Mouse (Mus musculus) layer of hippocampus, adult 2 months (tissue): ENCODE results near the gene Ptges3. TPM values are rescaled to one million over a fixed set of nuclear protein-coding genes. Genes with fewer than 3 reads are reported as not detected.
A peak's percentile ranks its signal among the peaks of the same experiment; 100 is the strongest.
"Not testable (repeated sequence)": the region's sequence is repeated elsewhere in the genome, so short reads cannot be mapped to it uniquely, and the experiment has no call there.

Experiments
- DNase-seq, 2 experiments: peaks; one replicate each; pipeline ENCODE4 v3.0.0; 2022; ENCODE audit warnings: low spot score in 2 of 2
- H3K27ac ChIP-seq: fragments of 200-600 bp; 2 replicates; pipeline ENCODE4 v1.8.1; 2022
- H3K4me3 ChIP-seq: fragments of 200-600 bp; 2 replicates; pipeline ENCODE4 v1.8.1; 2022; ENCODE audit warnings: mild to moderate bottlenecking
- CTCF ChIP-seq: fragments of 200-600 bp; conservative IDR thresholded peaks from 2 replicates; pipeline ENCODE4 v1.8.1; 2022; ENCODE audit warnings: antibody characterized with exemption, mild to moderate bottlenecking, moderate library complexity
- total RNA-seq, 2 experiments: library from RNA; stranded (reverse); gene quantifications; 2 replicates each; pipeline ENCODE4 v1.2.3; 2021

Ptges3 gene
- total RNA-seq, 2 experiments from 2014 or later = 135 to 142 TPM

GRCm38 (mm10) chr10:128042466-128042865 is 16.3 kb upstream of the Ptges3 start:
- H3K4me3 ChIP-seq = no peak overlapping the region
- no peak for TF ChIP-seq CTCF

GRCm38 (mm10) chr10:128043041-128043835 is 15.5 kb upstream of the Ptges3 start:
- TF ChIP-seq CTCF = no peak
- Histone ChIP-seq H3K27ac (0 out of 2 replicates have a peak overlapping the region, but pooled peaks have one; percentile 18), H3K4me3 (no peak overlapping the region)
- no peak for DNase-seq

More at GRCm38 (mm10) chr10:128042466-128042865, 16.3 kb upstream of the Ptges3 start:
- no peak for DNase-seq
- no peak overlapping the region for H3K27ac ChIP-seq

GRCm38 (mm10) chr10:128048157-128048556 is 10.6 kb upstream of the Ptges3 start:
- no peak overlapping the region for H3K4me3 ChIP-seq
- TF ChIP-seq CTCF = no peak
- no peak overlapping the region for H3K27ac ChIP-seq
- DNase-seq = no peak

GRCm38 (mm10) chr10:128049741-128050140 is 9.0 kb upstream of the Ptges3 start:
- no peak for DNase-seq
- Histone ChIP-seq H3K4me3 (no peak overlapping the region), H3K27ac (no peak overlapping the region)
- TF ChIP-seq CTCF = no peak

- Histone ChIP-seq H3K27ac (no peak overlapping the region), H3K4me3 (no peak overlapping the region)
- no peak for TF ChIP-seq CTCF
- DNase-seq = no peak
Observed at GRCm38 (mm10) chr10:128050355-128050754, 8.4 kb upstream of the Ptges3 start.

- no peak for DNase-seq
- no peak overlapping the region for H3K27ac ChIP-seq
- no peak overlapping the region for H3K4me3 ChIP-seq
- TF ChIP-seq CTCF = no peak
Observed at GRCm38 (mm10) chr10:128051589-128051988, 7.2 kb upstream of the Ptges3 start.

- H3K4me3 ChIP-seq, DNase-seq: not testable (repeated sequence)
- TF ChIP-seq CTCF = peak; percentile 32
Observed at GRCm38 (mm10) chr10:128052136-128052535, 6.6 kb upstream of the Ptges3 start.

GRCm38 (mm10) chr10:128053001-128053400 is 5.8 kb upstream of the Ptges3 start:
- no peak overlapping the region for H3K27ac ChIP-seq
- DNase-seq = no peak
- no peak for TF ChIP-seq CTCF
- no peak overlapping the region for H3K4me3 ChIP-seq

More at GRCm38 (mm10) chr10:128052136-128052535, 6.6 kb upstream of the Ptges3 start:
- not testable (repeated sequence) for H3K27ac ChIP-seq

GRCm38 (mm10) chr10:128058184-128058583 is 570 bp upstream of the Ptges3 start:
- peak overlapping the region; percentile 98 for H3K27ac ChIP-seq
- DNase-seq = no peak
- peak overlapping the region; percentile 68 for H3K4me3 ChIP-seq
- TF ChIP-seq CTCF = peak; percentile 20; the same call in 1 of the 2 replicates

- peak overlapping the region; percentile 68 for H3K4me3 ChIP-seq
- peak overlapping the region; percentile 98 for H3K27ac ChIP-seq
- peak; percentile 49 for TF ChIP-seq CTCF
- DNase-seq = no peak
Observed at GRCm38 (mm10) chr10:128059207-128059981, 640 bp downstream of the Ptges3 start.

GRCm38 (mm10) chr10:128061109-128061508 is 2.4 kb downstream of the Ptges3 start:
- no peak for TF ChIP-seq CTCF
- DNase-seq = no peak
- Histone ChIP-seq H3K27ac (no peak overlapping the region), H3K4me3 (no peak overlapping the region)

GRCm38 (mm10) chr10:128062221-128062989 is 3.7 kb downstream of the Ptges3 start:
- DNase-seq = no peak
- TF ChIP-seq CTCF = no peak
- no peak overlapping the region for H3K4me3 ChIP-seq
- H3K27ac ChIP-seq = no peak overlapping the region

- Histone ChIP-seq H3K27ac (no peak overlapping the region), H3K4me3 (no peak overlapping the region)
- DNase-seq = no peak
- TF ChIP-seq CTCF = peak; percentile 26; the same call in 1 of the 2 replicates
Observed at GRCm38 (mm10) chr10:128066072-128066471, 7.3 kb downstream of the Ptges3 start.
